Mouse (Mus musculus): ENCODE data around the gene Wdr76. TPM values are rescaled to one million over a fixed set of nuclear protein-coding genes. Genes with fewer than 3 reads are reported as not detected.
"Not testable (repeated sequence)": the region's sequence is repeated elsewhere in the genome, so short reads cannot be mapped to it uniquely, and the experiment has no call there.

The Wdr76 gene
- polyA plus RNA-seq (2012; rRNA removed), result 1.9 and 2.3 TPM in 2 replicates

DNA sequence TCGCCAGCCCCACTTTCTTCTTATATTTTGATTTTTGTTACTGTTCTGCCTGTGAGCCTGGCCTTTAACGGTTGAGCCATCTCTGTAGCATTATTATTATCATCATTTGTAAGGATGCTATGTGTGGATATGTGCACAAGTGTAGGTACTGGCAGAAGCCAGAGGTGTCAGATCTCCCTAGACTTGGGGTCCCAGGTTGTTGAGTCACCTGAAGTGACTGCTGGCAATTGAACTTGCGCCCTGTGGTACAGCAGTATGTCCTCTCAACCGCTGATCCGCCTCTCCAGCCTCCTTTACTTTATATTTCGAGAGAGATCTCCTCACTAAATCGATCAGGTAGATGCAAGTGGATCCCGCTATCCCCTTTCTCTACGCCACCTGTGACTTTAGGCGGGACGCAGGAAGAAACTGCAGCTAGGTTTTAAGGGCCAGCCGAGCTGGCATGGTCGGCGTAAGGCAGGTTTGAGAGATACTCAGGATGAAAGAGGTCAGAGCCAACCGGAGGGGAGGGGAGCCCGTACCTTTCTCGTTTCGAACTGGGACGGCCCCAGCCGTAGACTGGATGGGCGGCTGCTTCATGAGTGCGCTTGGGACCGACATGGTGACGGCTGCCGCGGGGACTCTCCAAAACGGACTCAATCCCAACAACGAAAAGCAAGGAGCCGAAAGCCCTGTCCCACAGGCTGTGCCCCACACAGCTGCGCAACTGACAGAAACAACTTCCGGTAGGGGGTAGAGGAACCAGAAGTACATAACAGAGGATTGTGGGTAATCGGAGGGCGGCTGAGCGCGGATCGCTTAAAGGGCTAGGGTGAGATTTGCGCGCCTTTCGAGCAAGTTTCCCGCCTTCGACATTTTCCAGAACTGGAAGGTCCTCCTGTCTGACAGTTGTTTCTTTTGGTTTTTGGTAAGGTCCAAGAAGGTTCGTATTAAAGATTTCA lies at the start of gene Wdr76, which contains the start of gene Mfap1a:
Wdr76 (plus strand) TSS at position 782 of the 941 bp plus-strand sequence.
Mfap1a (minus strand) TSS at position 724 of the 941 bp plus-strand sequence.
- DNase-seq (ENCODE audit: low read depth), result not testable (repeated sequence)

DNA sequence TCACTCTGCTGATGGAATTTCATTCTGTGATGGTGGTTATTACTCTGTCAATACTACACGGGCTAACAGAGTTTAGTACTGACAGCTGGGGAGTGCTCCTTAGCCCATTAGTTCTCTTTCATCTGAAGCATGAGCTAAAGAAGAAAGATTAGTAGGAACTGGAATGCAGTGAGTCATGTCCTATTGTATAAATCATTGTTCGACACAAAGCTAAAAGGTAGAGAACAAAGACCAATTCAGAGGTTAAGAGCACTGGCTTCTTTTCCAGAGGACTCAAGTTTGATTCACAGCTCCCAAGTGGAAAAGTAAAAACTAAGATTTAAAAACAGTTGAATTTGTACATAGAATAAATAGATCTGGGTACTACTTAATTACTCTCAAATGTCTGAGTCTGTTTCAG lies 46.5 kb upstream of the Wdr76 start:
- no peak for DNase-seq (ENCODE audit: low read depth)

DNA sequence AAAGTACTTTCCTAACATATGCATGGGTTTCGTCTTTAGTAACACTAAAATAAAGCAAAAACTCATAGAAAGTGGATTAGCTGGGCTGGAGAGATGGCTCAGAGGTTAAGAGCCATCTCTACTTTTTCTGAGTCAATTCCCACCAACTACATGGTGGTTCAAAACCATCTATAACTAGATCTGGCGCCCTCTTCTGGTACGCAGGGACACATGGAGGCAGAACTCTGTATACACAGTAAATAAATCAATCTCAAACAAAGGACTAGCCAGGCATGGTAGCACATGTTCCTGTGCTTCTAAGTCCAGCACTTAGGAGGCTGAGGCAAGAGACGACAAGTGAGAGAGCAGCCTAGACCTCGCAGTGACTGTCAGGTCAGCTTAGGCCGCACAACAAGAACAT lies 37.5 kb upstream of the Wdr76 start:
- DNase-seq (ENCODE audit: low read depth), result not testable (repeated sequence)

DNA sequence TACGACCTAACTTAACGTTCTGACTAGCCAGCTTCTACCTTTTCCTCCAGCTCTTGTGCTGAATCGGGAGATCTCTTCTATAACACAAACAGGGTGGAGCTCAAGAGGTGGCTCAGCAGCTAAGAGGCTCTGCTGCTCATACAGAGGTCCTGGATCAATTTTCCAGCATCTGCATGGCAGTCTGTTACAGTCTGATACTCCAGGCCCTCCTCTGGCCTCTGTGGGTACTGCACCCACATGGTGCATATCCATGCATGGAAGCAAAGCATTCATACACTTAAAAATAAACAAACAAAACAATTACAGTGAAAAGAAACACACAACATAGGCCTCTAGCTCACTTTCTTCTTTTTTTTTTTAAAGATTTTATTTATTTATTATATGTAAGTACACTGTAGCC lies 33.7 kb upstream of the Wdr76 start:
- not testable (repeated sequence) for DNase-seq (ENCODE audit: low read depth)

DNA sequence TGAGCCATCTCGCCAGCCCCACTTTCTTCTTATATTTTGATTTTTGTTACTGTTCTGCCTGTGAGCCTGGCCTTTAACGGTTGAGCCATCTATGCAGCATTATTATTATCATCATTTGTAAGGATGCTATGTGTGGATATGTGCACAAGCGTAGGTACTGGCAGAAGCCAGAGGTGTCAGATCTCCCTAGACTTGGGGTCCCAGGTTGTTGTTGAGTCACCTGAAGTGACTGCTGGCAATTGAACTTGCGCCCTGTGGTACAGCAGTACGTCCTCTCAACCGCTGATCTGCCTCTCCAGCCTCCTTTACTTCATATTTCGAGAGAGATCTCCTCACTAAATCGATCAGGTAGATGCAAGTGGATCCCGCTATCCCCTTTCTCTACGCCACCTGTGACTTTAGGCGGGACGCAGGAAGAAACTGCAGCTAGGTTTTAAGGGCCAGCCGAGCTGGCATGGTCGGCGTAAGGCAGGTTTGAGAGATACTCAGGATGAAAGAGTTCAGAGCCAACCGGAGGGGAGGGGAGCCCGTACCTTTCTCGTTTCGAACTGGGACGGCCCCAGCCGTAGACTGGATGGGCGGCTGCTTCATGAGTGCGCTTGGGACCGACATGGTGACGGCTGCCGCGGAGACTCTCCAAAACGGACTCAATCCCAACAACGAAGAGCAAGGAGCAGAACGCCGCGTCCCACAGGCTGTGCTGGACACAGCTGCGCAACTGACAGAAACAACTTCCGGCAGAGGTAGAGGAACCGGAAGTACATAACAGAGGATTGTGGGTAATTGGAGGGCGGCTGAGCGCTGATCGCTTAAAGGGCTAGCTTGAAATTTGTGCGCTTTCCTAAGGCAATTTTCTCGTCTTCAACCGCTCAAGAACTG lies 33.0 kb upstream of the Wdr76 start, which contains the start of gene Mfap1b:
Mfap1b (minus strand) TSS at position 767 of the 879 bp plus-strand sequence.
- DNase-seq (ENCODE audit: low read depth), result peak; percentile 61

DNA sequence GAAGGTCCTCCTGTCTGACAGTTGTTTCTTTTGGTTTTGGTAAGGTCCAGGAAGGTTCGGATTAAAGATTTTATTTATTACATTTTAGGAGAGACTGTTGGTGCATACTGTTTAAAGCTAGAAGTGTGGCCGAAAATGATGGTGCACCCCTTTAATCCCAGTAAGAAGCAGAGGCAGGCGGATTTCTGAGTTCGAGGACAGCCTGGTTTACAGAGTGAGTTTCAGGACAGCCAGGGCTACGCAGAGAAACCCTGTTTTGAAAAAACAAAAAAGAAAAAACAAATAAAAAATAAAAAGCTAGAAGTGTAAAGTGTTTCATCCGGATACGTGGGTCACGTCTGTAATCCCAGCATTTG lies 32.4 kb upstream of the Wdr76 start:
- no peak for DNase-seq (ENCODE audit: low read depth)

DNA sequence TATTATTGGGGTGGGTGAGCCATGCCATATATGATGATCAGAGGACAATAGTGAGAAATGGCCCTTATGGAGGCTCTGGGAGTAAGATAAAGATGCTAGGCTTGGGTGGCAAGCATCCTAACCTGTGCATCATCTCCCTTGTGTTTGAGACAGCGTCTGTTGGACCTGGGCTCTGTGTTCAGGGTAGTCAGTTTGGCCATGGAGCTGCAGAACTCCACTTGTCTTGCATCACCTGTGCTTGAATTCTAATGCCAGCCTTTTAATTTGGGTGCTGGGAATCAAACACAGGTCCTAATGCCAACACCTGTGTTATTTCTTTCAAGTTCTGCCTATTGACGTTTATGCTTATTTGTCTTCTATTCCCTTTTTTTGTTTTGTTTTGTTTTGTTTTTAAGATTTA lies 31.2 kb upstream of the Wdr76 start:
- DNase-seq (ENCODE audit: low read depth), result not testable (repeated sequence)

DNA sequence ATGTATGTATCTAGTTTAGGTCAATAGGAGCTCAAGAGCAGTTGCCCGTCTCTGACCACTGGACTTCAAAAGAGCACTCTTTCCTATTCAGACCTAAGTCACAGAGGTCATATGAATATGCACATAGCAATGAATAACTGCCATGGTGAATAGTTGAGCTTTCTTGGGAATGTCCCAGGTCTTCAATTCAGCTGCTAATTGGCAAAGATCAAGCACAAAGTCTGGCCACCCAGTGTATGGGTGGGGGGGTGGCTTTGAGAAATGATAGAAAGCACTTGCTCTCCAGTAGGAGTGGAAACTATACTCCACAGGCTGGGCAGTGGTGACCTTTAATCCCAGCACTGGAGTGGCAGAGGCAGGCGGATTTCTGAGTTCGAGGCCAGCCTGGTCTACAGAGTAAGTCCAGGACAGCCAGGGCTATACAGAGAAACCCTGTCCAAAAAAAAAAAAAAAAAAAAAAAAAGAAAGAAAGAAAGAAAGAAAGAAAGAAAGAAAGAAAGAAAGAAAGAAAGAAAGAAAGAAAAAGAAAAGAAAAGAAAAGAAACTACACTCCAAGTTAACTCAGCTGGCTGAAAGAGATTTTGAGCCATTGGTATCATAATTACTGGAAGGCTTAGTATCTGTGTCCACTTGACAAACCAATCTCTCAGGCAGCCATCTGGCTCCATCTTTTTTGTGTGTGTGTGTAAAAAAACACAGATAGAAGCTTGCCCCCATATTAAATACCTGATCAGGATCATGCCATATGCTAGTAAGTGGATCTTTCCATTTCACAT lies 28.8 kb upstream of the Wdr76 start:
- no peak for DNase-seq (ENCODE audit: low read depth)

DNA sequence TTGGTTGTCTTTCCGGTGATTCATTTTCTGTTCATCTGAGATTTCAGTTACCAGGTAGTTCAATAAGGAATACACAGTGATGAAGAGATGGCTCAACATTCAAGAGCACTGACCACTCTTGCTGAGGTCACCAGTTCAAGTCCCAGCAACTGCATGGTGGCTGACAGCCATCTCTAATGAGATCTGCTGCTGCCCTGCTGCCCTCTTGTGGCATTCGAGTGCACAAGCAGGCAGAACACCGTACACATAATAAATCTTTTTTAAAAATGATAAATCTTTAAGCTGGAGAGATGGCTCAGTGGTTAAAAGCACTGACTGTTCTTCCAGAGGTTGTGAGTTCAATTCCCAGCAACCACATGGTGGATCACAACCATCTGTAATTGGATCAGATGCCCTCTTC lies 26.0 kb upstream of the Wdr76 start:
- no peak for DNase-seq (ENCODE audit: low read depth)

DNA sequence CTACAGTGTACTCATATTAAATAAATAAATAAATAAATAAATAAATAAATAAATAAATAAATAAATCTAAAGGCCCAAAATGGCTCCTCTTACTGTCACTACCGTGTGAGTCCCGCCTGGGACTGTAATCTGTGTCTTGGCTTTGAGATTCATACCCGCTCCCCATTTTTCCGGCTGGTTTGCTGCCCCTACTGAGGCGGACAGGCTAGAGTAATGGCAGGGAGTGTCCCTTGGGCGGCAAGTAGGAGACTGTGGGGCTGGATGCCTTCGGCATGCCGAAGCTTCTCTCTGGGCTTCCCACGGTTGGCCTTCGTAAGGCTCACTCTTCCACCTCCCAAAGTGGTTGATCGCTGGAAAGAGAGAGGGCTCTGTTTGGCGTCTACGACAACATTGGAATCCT lies 25.6 kb upstream of the Wdr76 start:
- not testable (repeated sequence) for DNase-seq (ENCODE audit: low read depth)

DNA sequence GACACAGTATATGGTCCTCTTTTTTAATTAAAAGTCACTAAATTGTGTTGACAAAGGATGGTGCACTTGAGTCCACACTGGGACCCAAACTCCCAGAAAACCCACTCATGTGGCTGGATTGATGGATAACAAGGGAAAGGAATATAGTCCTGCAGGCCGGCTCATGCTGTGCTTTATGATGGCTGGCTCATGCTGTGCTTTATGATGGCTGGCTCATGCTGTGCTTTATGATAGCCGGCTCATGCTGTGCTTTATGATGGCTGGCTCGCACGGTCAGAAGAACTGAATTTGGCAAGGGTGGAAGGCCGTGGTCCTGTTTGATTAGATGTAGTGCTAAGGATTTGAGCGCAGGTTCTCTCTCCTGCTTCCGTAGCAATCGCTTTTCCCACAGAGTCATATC lies 22.9 kb upstream of the Wdr76 start:
- DNase-seq (ENCODE audit: low read depth), result no peak

DNA sequence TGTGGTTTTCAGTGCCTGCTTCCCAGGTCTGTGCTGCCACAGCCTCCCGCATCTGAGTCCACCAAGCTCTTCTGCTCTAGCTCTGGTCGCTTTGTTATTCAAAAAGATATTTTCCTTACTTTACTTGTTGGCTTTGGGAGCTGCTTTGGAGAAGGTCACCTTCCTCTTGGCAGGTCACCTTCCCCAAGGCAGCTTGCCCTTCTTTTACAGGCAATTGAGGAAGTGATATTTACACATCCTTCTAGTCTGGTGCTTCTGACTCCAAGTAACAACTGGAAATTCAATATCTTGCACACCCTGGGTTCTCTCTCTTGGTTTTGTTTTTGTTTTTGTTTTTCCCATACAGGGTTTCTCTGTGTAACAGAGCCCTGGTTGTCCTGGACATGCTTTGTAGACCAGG lies 22.1 kb upstream of the Wdr76 start:
- not testable (repeated sequence) for DNase-seq (ENCODE audit: low read depth)

DNA sequence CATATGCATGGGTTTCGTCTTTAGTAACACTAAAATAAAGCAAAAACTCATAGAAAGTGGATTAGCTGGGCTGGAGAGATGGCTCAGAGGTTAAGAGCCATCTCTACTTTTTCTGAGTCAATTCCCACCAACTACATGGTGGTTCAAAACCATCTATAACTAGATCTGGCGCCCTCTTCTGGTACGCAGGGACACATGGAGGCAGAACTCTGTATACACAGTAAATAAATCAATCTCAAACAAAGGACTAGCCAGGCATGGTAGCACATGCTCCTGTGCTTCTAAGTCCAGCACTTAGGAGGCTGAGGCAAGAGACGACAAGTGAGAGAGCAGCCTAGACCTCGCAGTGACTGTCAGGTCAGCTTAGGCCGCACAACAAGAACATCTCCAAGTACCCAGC lies 5.0 kb upstream of the Wdr76 start:
- not testable (repeated sequence) for DNase-seq (ENCODE audit: low read depth)

DNA sequence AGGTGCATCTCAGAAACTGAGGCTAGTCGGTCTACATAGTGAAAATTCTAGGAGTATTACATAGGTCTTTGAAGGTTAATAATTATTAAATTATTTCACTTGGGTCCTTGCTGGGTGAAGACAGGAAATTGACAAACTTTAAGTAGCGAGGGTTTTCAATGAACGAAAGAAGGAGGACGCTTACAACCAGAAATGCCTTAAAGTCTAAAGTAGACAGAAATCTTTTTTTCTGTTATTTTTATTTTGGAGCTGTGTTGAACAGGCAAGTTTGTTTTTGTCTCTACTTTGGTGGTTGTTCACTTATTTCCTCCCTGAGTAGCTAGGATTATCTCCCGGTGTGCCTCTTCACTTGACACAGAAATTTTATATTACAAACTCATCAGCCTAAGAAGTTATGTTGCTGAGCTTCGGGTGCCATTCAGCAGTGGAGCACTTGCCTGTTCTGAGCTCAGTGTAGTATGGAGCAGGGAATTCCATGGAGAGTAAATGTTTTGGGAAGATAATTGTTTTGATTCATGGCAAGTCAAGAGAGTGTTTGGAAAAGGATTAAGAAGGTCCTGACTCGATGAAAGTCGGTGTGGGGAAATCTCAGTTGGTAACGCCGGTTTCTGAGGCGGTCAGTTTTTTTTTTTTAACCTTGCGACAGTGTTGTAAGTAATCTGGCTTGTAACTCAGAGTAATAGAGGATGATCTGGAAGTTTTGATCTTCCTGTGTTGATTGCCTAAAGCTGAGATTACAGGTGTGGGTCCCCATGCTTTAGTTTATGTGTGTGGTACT lies 839 bp downstream of the Wdr76 start:
- no peak for DNase-seq (ENCODE audit: low read depth)

DNA sequence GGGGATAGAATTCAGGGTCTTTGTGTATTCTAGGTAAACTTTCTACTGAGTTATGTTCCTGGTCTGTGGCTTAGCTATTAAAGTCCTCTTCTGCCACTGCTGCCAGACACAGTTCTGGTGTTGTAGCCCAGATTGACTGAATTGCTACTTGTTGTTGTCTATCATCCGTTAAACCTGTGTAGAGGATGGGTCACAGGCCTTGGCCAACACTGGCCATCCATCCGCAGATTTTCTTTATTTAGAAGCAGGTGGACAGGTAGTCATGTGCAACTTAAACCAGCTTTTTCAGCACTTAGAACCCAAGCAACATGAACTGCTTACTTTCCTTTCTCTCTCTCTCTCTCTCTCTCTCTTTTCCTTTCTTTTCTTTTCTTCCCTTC lies 1.4 kb downstream of the Wdr76 start:
- no peak for DNase-seq (ENCODE audit: low read depth)

DNA sequence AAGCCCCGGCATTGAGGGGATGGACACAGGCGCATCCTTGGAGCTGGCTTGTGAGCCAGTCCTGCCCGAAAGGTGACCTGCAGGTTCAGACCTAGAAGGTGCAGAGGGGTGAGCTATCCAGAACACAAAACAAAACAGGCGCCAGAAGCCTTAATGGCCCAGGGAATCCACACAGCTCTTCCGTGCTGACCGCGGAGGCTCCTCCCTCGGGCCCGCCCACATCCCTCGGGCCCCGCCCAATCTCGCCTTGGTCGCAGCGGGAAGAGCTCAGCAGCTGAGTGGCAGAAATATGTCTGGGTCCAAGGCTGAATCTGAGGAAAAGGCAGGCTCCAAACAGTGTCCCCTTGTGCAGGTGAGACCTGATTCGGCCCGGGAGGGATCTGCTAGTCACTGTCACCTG lies 3.1 kb downstream of the Wdr76 start:
- DNase-seq (ENCODE audit: low read depth), result no peak

DNA sequence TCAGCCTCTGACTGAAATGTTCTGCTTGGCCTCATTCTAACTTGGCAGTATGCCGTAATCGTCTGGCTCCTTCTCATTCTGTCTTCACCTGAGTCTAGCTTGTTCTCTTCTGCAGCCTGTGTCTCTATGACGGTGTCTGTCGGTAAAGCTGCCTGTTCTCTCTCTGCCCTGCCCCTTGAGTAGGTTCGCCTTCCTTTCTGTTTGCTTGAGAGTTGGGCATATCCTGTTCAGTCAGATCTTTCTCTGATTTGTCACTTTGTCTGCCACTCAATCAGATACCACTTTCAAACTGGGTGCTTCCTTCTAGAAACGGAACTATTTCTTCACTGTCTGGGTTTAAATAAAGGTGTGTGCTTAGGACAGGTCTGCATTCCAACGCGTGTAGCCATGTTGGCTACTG lies 4.9 kb downstream of the Wdr76 start:
- no peak for DNase-seq (ENCODE audit: low read depth)

DNA sequence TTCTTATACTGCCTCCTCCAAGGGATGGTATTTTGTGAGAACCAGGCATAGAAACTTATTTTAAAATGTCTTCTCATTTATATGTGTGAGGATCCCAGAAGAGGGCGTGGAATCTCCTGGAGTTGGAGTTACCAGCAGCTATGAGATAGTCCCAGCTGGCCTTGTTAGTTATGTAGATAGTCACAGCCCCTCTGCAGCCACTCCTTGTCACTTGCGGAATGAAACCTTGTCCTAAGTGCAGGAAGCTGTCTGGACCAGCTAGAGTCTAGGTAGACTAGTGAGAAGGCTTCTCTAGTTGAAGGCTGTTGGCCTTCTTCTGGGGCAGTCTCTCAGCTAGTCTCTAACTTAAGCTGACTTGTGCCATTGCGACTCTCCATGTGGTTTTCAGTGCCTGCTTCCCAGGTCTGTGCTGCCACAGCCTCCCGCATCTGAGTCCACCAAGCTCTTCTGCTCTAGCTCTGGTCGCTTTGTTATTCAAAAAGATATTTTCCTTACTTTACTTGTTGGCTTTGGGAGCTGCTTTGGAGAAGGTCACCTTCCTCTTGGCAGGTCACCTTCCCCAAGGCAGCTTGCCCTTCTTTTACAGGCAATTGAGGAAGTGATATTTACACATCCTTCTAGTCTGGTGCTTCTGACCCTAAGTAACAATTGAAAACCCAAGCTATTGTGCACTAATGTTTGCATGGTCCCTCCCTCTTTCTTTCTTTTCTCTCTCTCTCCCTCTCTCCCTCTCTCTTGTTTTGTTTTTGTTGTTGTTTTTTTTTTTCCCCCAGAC lies 6.7 kb downstream of the Wdr76 start:
- DNase-seq (ENCODE audit: low read depth), result not testable (repeated sequence)

DNA sequence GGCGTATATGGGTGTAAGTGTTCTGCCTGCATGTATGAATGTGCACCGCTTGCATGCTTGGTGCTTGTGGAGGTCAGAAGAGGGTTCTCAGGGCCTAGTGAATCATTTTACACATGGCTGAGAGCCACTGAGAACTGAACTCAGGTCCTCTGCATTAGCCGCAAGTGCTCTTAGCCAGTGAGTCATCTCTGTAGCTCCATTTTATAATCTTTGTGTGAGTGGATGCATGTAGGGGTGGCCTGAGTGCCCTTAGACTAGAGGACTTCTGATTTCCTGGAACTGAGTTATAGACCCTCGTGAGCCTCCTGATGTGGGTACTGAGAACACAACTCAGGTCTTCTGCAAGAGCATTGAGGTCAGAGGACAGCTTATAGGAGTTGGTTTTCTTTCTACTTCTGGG lies 7.7 kb downstream of the Wdr76 start:
- no peak for DNase-seq (ENCODE audit: low read depth)

DNA sequence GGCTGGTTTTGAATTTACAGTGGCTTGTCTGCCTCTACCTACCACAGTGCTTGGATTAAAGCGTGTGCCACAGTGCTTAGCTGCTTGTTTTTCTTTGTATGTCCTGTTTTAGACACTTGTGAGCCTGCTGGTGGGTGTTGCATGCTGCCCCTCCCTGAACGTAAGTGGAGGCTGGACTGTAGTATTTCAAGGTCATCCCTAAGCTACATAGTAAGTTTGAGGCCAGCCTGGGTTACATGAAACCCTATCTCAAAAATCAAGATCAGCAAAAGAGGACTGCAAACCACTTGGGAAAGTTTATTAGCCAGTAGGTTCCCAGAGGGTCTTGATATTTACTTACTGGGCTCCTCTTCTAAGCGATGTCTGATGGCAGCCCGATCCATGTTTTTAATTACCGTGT lies 11.6 kb downstream of the Wdr76 start:
- DNase-seq (ENCODE audit: low read depth), result no peak

All from gonadal fat pad, adult 2 months (tissue).